Mouse (Mus musculus) left cerebral cortex, postnatal 36 days (tissue): ENCODE results near the gene Auh. TPM values are rescaled to one million over a fixed set of nuclear protein-coding genes. Genes with fewer than 3 reads are reported as not detected.

Source experiments
- DNase-seq, 2 experiments: peaks; one replicate each; pipeline ENCODE4 v3.0.0; 2021 to 2022; ENCODE audit warnings: low spot score in 2 of 2, mixed read lengths in 1 of 2
- intact Hi-C: fragments of 180-260 bp; cut with DNase I; formaldehyde crosslinking; loops from one replicate; pipeline ENCODE4 v1.15.1; 2025
- total RNA-seq, 2 experiments: library from RNA; stranded (reverse); gene quantifications; 2 replicates each; pipeline ENCODE4 v1.2.3; 2021

Auh gene
- total RNA-seq, 2 experiments from 2014 or later = 94.7 to 102 TPM

DNA sequence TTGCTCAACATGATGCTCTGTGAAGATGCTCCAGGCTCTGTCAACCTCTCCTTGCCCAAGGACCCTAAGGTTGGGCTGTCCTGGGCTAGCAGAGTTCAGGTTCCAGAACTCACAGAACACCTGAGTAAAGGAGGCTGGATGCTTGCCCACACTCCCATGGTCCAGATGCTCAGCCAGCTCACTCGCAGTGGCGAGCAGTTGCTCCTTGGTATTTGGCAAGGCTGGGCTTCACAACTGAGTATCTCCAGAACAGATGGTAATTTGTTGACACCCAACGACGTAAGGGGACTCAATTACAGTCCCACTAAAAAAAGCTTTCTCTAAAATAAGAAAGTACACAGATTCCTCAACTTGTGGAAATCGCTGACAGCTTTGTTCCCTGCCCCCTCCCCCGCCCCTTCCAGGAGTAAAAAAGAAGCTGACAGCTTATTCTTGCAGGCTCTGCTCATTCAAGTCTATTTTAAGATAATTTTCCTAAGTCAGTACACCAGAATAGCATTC is 111.4 kb downstream of the Auh start:
- intact Hi-C loops = loop anchor here (1.0 to 5.0 kb wide), 5 partner anchors 51 to 163 kb away; partner anchors contain the start of genes Auh and Nfil3
- DNase-seq = peak; percentile 75 to 76

DNA sequence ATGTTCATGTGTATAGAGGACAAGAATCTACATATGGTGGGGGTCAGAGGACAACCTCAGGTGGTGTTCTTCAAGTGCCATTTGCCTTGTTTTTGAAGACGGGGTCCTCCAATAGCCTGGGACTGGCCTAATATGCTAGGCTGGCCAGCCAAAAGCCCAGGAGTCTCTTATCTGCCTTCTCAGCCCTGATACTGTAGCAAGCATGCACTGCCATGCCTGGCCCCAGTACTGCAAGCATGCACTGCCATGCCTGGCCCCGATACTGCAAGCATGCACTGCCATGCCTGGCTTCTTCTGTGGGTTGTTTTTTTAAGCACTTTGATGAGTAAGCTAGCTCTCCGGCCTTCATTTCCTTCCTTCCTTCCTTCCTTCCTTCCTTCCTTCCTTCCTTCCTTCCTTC is 115.7 kb downstream of the Auh start:
- DNase-seq = no peak
- intact Hi-C loops = no loop called here

DNA sequence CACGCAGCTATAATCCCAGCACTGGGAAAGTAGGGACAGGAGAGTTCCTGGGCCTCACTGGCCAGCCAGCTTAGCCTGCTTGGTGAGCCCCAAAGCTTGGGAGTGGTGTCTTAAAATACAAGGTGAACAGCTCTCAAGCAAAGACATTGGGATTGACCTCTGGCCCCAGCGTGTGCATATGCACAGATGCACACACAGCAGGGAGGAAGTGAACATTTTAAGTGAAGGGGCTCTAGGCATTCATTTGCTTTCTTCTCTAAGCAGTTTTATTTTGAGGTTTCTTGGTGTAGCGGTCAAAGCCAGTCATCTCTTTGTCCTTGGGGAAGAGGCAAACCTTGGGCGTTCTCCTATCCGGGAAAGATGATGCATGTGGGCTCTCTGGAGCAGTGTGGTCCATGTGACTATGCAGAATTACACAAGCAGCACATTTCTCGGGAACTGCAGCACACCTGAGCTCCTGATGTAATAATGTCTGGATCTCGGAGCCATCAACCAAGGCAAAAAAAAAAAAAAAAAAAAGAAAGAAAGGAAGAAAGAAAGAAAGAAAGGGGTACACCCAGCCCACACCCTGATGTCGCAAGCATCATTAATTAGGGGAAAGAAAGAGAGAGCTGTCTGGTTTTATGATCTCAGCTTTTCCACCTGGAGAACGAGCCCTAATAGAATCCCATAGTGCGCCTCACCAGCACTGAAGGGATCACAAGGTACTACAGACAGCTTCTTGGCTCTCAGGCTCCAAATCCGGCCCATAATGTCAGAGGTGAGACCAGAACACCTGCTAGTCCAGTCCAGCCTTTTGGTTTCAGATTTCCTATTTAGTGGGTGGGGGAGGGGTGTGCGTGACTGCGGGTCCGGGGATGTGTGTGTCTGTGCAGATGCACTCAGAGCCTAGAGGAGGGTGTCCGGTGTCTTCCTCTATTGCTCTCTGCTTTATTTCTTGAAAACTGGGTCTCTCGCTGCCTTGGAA is 116.6 kb downstream of the Auh start:
- DNase-seq = no peak
- intact Hi-C loops = no loop called here

DNA sequence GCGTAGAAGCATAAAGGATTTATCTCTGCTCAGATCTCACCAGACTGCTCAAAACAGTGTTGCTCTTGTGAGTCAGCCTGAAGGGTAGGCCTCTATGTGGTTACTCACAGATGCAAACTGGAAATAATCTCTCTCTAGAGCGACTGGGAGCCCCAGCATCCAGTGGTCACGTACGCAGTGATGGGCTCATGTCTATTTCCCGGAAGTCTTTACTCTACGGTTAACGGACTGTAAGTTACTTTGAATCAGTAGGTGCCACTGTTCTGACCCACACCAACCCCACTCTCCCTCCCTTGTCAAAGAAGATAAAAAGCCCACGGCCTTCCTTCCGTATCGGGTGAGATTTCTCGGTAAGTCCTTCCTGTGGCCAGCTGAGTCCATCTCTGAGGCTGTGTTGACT is 121.8 kb downstream of the Auh start:
- no peak for DNase-seq
- intact Hi-C loops = no loop called here

DNA sequence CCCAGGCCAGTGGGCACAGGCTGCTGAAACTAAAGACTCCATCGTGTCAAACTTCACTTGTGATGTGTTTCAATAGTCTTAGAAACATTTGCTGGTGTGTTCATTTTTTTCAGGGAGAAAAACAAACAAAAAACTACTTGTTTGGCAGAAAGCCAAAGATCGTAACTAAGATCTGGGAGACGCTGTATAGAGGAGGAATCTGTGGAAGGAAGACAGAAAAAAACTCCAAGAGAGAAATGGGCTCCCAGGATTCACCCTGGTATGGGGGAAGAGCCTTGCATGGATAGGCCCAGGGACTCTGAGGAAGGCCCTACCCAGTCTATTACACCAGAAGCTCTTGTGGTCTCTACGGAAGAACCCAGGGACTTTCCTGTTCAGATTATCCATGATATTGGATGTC is 123.5 kb downstream of the Auh start:
- no peak for DNase-seq
- intact Hi-C loops = no loop called here

DNA sequence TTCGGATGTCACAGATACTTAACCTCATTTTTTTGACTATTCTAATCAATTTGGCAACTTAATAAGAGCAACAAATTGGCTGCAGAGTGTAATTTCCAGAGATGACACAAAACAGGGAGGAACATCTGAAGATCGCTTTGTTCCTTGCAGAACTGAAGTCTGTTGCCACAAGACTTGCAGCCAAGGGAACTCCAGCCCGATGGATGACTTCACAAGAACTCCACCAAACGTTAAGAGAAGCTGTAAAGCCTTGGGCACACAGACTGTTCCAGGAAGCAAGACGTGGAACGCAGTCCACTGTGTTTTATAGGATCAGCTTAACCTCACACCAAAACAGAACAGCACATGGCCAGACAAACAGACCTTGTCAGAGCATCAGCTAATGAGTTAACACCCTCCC is 123.9 kb downstream of the Auh start:
- intact Hi-C loops = no loop called here
- no peak for DNase-seq

DNA sequence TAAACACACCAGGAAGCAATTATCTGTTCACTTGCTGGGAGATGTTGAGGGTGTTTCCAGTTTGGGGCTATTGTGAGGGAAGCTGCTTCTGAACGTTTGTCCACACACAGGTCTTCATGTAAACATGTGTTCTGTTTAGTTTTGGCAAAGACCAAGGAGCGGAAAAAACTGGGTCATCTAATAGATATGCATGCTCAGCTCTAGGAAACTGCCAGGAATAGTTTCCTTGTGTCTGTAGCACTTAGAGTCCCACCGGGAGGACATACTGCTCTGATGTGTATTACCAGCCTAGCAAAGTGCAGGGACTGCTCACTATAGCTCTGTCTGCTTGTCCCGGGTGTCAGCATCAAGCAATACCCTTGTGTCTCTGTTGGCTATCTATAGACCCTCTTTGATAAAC is 127.0 kb downstream of the Auh start:
- DNase-seq = no peak
- intact Hi-C loops = no loop called here

DNA sequence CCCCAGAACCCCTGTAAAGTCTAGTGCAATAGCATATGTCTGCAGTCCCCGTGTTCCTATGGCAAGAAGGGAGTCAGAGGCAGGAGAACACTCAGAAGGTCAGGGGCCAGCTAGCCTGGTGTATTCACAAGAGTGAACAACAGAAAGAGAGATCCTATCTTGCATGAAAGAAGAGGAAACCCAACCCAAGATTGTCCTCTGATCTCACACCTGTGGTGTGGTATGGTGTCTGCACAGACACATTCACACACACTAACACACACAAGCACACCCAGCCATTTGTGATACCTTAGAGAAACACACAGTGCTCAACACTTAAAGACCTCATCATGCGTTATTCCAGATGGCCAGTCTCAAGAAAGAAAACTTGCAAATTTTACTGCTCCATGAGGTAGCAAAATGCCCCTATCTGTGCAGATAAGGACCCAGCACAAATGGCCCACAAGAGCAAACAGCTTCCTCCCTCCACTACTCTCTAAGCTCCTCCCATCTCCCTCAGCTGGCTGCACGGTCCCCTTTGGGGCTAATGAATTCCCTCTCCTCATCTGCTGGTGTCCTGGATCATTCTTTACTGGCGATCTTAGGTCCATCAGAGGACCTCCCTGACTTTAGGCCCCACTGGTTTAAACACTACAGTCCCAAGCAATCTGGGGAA is 128.7 kb downstream of the Auh start:
- intact Hi-C loops = no loop called here
- DNase-seq = no peak

DNA sequence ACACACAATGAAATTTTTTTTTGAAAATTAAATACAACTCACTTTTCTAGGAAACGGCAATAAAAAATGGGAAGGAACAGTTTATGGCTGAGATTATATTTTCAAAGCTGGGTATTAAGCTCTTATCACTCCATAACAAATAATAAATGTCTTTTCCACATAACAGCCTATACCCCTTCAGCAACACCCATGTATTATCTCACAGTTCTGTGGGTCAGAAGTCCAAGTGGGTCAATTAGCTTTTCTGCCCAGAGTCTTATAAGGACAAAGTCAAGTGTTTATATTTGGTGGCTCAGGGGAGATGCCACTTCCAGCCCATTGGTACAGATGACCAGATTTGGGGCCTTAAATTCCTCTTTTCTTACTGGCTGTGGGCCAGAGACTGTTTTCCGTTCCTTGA is 129.4 kb downstream of the Auh start:
- DNase-seq = no peak
- intact Hi-C loops = no loop called here

DNA sequence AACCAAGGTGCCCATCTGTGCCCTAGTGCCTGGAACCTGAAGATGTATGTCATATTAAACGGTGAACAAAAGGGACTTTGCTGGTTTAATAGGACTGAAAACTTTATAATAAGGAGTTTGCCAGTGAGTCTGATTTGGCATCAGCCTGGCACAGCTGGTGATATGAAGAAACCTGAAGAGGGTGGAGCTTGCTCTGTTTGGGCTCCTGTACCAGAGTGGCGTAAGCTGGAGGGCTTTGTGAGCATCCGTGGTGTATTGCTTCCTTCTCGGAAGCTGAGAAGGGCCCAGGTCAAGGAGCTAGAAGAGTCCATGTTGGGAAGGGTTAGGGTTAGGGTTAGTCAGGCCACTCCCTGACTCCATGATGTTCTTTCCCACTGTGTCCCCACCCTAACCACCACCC is 135.2 kb downstream of the Auh start:
- DNase-seq = no peak
- intact Hi-C loops = no loop called here

DNA sequence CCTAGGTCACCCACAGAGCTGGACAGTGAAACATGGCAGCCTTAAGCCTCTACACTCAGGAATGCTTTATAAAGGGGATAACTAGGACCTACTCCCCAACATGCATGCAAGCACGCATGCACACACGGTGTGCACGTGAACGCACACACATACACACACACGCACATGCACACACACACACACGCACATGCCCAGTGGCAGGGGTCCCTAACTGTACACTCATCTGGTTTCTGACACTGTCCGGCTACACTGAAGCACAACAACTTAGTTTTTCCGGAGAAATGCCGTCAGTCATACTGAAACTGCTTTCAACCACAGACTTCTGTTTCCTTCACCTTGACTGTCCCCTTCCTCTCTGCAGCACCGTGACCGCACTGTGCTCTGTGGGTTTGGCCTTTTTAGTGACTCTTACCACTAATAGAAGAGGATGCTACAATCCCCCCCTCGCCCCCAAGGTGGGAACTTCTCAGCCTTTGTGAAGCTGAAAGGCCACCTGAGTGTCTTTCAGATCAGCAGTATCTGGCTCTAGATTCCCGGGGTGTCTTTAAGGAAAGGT is 136.0 kb downstream of the Auh start:
- intact Hi-C loops = no loop called here
- DNase-seq = no peak

DNA sequence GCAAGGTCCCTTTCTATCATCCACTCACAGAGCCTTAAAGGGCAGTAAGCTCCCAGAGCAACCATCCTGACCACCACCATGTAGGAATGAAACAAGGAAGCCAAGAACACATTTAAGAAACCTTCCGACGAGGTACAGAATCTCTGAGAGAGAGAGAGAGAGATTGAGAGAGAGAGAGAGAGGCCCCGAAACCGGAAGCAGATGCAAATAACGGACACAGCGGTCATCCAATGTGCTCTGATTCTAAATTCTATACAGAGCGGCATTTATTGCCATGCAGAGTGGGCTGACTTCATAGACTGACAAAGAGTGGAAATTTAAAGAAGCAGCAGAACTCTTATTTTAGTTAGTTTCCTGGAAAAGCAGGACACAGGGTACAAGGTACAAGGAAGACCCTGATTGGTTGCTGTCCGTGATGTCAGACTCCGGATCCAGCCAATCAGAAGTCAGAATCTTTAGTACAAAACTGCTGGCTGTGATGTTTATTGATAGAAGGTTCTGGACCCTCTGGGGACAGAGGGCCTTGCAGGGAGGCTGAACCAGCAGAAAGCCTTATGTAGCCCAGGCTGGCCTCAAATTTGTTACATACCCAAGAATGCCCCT is 137.1 kb downstream of the Auh start:
- intact Hi-C loops = no loop called here
- DNase-seq = no peak

DNA sequence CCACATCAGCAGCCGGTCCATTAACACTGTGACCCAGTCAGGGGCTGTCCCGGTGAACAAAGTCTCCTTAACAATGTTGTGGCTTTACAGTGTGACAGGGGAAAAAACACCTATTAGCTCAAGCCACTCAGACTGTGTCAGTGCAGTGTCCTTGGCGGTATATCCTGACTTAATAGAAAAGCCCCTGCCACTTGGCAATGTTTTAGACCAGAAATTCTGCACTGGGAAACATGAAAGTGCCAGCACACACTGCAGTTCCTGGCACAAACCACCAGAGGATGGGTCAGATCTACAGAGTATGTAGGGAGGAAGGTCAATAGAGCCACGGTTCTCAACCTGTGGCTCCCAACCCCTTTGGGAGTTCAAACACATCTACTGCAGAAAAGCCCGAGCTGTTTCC is 138.6 kb downstream of the Auh start:
- intact Hi-C loops = no loop called here
- no peak for DNase-seq

Other genes starting within 250 kb of the Auh start
- gene Nfil3, start 51.4 kb upstream of the Auh start, total RNA-seq = 10 to 100 TPM; 13.3 to 15.5 TPM